Mouse (Mus musculus): Measurements from ENCODE around the gene Elavl2.

GRCm38 (mm10) chr4:91365276-91365675, 35.3 kb downstream of the Elavl2 start:
- no peak for TF ChIP-seq CTCF (IDR thresholded peaks at IDR 0.05; ENCODE audit: borderline replicate concordance, insufficient read depth, low read depth, low read length)
- no peak for TF ChIP-seq POLR2A (IDR thresholded peaks at IDR 0.05; ENCODE audit: borderline replicate concordance, insufficient read depth, low read length)
